Mouse (Mus musculus) heart, postnatal 36 days (tissue): ENCODE measurements at regions not wholly inside any gene's neighbourhood (a gene's known extent, or its start where the extent isn't known, plus 50 kb on each side); places are given as distances from the start of the nearest gene placed in this dataset.
A peak's percentile ranks its signal among the peaks of the same experiment; 100 is the strongest.

Source experiments
- DNase-seq, 2 experiments: peaks; one replicate each; pipeline ENCODE4 v3.0.0; 2021 to 2022
- intact Hi-C: fragments of 180-260 bp; cut with DNase I; formaldehyde crosslinking; loops from one replicate; pipeline ENCODE4 v1.15.1; 2025

DNA sequence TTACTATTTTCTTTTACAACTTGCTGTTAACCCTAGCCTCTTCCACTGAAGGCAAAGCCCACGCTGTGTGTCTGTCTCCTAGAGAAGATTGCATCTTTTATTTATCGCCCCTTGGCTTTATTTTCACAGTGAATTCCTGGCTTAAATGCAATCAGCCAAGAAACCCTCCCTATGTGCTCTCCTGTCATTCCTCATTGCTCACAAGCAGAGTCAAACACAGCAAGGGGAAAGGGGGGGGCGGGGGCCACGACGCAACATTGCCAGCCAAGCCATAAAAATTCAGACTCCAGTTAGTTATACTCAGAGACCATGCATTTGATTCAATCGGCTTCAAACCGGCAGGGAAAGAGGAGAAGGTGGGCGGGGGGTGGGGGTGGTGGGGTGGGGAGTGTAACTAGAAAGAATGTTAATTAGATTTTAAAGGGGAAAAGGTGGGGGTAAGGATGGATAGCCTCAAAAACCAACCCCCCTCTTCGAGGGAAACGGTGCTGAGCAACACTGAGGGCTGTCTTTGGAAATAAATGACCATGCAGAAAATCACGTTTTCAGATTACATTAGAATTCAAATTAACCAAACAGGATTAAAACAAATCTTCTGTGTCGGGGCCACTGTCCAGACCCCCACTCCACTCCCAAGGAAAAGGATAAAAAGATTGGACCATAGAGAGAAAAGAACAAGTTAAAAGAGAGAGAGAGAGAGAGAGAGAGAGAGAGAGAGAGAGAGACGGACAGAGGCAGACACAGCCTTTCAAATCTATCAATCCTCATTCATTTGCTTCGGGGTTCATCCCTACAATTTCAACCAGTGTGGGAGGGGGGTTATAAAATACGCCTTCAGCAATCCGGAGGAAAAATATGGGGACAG is 156.6 kb upstream of the Smim15 start:
- no peak for DNase-seq
- intact Hi-C loops = loop anchor here (2.0 to 5.0 kb wide), 3 partner anchors 135 to 425 kb away; no protein-coding TSS in a partner anchor

DNA sequence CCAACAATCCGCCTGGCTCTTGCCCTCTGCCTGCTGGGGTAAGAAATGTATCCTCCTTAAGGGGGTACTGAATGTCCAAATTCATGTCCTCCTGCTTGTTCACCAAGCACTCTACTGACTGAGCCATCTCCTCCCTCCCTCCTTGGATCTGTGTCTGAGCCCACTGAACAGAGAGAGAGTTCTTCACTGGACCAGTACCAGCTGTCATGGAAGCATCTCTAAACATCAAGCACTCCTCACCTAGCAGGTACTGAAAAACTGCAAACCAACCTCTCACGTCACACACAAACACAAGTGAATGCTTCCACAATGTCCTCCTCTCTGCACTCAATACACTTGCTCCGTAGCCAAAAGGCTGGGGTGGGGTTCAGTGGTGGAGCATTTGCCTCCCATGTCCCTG is 159.4 kb upstream of the Smim15 start:
- intact Hi-C loops = loop anchor here (5.0 kb wide), 2 partner anchors 273 to 423 kb away; no protein-coding TSS in a partner anchor
- DNase-seq = no peak

DNA sequence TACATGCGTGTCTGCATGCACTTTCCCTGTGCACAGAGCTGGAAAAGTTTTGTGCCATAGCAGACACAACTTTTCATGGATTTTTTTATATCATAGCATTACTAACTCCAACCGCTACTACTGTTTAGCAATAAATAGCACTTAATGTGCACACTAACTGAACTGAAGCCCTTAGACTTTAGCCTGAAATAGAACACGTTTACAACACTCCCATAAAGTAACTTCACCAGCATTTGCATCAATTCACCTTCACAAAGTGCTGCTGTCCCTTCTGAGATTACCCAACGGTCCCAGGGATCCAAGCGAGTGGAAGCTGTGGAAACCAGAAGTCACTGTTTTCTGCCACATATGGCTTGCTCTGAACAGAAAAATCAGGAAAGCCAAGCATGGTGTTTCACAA is 161.9 kb upstream of the Smim15 start:
- intact Hi-C loops = no loop called here
- no peak for DNase-seq

DNA sequence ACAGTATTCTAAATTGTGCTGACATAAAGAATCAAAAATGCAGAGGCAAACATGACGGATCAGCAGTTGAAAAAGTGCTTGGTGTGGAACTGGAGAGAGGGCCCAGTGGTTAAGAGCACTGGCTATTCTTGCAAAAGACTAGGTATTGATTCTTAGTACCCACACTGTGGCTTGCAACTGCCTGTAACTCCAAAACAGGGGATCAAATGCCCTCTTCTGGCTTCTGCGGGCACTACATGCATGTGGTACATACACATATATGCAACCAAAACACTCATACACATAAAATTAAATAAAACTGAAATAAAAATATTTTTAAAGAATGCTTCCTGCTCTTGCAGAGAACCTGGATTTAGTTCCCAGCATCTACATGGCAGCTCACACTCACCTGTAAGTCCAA is 163.7 kb upstream of the Smim15 start:
- intact Hi-C loops = no loop called here
- DNase-seq = no peak

DNA sequence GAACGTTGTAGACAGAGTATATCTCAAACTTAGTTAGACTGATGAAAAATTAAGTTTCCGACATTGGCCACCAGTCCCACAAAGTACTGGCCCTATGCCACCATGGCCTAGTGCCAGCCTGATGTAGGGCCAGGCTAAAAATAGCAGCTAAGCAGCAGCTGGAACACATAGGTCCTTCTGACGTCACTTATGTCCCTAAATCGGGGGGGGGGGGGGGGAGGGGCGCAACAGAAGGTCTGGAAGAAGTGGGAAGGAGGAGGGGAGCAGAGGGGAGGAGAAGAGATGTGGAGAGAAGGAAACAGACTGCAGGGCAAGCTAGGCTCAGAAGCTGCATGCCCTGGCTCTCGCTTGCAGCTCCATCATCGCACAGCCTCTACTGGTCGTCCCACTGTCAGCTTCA is 164.7 kb upstream of the Smim15 start:
- DNase-seq = peak; percentile 56 to 77
- intact Hi-C loops = no loop called here

DNA sequence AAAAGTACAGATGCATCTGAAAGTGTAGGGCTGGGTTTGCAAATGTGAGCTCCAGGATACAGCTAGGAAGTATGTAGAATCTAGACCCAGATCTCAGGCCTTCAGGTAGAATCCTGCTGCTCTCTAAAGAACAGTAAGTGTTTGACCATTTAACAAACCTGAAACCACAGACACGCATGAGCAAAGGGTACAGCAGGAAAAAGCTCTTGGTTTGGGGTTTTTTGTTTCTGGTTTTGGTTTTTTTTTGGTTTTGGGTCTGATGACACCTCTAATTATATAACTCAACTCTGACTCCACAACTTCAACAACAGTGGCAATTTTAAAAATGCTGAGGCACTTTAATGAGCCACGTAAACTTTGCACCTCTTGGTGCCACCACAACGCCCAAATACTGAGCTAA is 165.3 kb upstream of the Smim15 start:
- DNase-seq = no peak
- intact Hi-C loops = no loop called here

DNA sequence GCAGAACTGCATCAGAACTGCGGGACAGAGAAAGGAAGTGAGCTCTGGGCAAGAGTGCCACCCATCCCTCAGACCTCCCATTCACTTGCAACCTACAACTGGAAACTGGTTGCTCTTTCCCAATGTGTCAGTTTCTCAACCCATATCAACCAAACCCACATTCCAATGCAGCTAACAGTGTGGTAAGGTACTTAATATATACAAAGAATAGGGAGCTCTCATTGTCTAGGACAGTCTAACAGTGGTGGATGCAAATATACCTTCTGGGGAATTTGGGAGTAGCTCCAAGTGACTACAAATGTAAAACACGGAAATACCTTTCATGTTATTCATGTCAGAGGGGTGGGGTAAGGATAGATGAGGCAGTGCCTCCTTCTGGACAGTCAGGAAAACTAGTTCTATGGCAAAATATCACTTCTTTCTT is 171.0 kb upstream of the Smim15 start:
- no peak for DNase-seq
- intact Hi-C loops = no loop called here

DNA sequence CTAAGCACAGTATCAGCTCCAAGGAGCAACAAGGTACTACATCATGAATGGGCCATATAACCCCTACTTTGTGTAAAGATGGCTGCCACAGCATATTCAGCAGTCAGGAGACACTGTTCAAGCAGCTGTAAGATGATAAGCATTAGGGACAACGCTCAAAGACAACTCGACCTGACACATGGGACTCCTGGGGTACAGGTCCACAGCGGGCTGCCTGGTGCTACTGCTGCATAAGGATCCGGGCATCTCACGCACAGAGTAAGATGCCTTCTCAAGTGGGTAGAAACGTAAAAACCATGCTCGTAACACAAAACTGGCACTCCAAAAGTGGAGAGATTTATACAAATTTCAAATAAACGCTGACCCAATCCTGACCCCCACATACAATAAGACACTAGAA is 171.7 kb upstream of the Smim15 start:
- no peak for DNase-seq
- intact Hi-C loops = no loop called here

DNA sequence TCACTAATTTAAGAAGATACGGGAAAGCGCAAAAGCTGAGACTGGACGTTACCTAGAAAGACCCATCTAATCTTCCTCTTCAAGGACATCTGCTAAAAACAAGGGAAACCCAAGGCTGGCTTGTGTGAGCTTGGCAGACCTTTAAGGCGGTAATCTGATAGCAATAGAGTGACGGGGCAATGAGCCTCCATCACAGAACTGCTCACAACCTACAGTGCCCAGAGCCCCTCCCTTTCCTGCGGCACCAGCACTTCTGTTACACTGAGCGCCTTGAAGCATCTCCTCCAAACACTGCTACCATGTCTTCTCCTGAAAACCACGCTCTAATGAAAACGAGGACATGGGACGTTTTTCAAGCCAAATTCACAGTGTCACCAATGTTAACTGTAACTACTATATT is 172.1 kb upstream of the Smim15 start:
- DNase-seq = no peak
- intact Hi-C loops = no loop called here

DNA sequence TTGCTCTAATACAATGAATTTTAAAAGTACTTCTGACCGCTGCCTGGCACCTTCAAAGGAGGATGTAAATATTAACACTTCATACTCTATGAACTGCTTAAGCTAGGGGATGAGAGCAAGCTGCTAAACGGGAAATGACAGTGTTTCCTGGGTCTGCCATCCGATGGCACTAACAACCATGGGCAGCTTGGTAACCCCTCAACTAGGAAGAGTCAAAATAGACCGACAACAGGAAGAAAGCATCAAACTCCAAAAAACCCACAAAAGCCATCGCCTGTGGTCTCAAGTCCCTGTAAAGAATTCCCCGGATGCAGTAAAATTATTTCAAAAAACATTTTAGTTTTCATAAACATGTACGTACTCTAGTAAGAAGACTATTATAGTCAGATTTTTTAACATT is 175.3 kb upstream of the Smim15 start:
- no peak for DNase-seq
- intact Hi-C loops = no loop called here

DNA sequence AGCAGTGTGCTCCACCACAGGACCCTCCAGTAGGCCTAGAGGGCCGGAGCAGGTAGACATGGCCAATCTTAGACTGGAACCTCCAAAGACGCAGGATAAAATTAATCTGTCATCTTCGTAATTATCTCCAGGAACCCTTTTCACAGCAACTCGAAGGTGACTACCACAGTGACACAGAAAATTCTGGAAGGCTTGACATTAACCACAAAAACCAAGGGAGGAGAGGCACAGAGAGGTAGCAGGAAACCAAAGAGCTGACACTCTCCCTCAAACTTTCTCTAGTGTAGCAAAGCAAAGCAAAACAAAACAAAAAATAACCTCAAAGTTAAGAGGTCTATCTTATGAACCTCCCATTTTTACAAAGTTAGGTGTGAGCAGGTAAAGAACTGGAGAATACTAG is 177.4 kb upstream of the Smim15 start:
- intact Hi-C loops = no loop called here
- no peak for DNase-seq

DNA sequence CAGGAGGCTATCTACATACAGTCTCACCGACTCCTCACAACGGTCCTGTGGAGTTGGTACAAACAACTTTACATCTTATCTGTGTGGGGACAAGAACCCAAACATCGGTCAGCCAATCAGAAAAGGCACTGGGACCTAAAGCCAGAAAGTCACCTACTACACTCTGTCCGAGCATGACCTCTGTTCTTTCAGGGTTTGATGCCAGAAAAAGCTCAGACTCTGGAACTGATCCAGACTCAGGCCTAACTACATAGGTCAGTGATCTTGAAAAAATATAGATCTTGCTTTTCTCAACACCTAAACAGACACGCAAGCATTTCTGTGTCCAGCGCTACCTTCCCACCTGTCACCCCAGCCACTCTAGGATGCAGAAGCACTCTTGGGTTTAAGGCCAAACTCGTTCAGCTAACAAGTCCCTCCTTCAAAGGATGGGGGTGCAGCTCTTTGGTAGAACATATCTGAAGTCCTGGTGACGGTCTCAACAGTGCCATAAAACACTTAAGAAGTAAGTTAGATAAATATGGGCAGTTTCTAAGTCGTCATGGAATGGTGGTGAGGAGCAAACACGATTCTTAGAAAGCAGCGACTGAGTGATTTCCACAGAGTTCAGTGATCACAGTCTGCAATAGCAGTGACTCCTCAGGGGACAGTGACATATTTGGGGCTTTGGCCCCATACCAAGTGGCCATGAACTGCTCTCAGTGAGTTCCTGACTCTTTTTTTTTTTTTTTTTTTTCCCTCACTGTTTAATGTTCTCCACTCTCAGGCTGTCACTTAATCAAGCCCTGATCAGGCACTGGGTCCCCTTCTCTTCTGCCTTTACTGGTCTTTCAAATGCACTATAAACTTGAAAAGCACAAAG is 181.2 kb upstream of the Smim15 start:
- intact Hi-C loops = no loop called here
- DNase-seq = no peak

DNA sequence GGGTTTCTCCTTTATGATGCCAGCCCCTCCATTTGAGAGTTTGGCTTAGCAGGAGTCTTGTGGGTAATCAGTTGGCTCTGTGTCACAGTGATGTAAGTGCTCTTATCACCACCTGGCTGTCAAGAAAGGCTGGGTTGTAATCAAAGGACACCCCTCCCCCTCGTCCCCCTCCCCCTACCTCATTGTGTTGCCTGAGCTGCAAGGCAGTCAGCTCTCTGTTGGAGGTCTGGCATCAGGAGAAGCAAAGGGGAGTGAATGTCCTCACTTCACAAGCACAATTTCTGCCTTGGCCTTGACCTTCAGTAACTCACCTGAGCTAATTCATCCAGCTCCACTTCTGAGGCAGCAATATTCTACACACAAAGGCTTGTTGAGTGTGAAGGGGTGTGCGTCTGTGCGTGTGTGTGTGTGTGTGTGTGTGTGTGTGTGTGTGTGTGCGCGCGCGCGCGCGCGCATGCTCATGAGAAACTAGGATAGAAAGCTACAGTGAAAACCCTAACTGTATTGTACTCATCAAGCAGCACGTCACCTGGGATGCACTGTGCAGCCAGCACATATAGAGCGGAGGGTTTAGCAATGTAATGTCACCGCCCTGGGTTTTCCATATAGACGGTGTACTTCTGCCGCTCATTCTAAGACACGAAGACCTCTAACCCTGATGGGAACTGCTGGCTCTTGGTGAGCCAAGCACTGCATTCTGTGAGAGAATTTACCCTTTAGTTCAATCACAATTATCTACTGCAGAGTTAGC is 182.7 kb upstream of the Smim15 start:
- no peak for DNase-seq
- intact Hi-C loops = no loop called here

DNA sequence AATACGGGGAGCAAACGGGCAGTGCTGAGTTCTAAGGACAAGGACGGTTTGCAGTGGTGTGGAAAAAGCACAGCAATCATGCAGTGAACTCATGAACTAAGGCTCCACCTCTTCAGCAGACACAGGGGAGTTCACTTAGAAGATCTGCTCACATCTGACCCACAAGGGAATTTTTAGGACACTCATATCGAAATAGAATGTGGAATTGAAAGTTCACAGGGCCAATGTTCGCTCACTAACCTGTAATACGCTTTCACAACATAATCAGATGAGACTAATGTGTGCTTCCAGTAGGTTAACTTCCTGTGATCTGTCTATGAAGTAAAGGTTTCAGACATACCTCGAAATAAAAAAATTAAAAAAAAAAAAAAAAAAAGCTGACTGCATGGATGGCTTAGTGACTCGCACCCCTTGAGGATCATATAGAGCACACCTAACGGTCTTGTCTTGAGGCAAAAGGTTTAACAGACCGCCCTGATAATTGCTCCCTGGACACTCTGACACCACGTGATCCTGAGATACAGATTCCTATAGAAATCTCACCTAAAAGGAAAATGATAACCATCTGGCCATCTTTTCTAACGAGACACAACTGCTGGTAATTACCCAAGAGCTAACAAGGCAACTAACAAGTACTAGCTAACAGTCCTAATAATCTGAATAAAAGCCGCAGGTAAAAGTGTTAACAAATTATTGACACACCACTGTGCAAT is 187.0 kb upstream of the Smim15 start:
- no peak for DNase-seq
- intact Hi-C loops = no loop called here

DNA sequence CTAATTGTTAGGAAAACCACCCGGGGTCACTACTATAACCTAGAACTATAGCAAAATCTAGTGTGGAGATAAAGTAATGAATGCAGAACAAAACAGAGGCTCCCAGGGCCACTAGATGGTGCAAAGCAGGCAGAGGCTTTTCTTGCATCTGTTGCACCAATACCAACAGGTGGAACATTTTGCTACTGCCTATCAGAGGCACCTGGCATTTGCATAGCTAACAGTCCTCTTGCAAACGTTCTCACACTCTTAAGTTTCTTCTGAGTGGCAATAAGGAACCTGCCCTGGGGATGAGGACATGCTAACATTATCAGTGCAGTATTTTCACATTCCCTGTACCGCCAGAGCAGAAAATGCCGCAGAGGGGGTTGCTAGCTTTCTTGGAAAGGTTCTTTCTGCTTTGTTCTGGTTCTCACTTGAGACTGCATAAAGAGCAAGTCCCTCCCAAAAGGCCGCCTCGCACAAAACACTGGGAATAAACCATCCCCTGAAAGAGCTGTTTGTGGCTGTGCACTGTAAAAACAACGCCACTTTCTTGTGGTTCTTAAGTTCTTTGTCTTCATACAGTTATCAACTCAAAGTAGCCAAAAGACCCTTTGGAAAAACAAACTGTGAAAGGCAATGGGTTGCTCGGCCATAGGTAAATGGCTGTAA is 193.2 kb upstream of the Smim15 start:
- DNase-seq = no peak
- intact Hi-C loops = no loop called here

DNA sequence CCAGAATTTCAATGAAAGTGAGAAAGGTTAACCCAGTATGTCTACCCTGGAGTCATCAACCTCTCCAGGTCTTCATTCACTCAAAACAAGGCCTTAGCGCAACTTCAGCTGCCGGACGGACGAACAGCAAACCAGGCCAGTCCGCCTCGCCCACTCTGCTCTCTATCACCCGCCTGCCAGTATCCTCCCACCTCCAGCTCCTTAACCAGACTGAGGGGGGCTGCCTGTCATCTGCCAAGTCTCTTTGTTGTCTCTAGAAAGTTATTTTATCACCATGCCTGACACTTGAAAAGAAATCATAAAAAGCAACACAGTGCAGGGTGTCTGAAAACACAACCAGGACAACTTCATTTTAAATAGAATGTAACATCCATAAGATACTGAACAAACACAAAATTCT is 195.4 kb upstream of the Smim15 start:
- intact Hi-C loops = no loop called here
- no peak for DNase-seq

DNA sequence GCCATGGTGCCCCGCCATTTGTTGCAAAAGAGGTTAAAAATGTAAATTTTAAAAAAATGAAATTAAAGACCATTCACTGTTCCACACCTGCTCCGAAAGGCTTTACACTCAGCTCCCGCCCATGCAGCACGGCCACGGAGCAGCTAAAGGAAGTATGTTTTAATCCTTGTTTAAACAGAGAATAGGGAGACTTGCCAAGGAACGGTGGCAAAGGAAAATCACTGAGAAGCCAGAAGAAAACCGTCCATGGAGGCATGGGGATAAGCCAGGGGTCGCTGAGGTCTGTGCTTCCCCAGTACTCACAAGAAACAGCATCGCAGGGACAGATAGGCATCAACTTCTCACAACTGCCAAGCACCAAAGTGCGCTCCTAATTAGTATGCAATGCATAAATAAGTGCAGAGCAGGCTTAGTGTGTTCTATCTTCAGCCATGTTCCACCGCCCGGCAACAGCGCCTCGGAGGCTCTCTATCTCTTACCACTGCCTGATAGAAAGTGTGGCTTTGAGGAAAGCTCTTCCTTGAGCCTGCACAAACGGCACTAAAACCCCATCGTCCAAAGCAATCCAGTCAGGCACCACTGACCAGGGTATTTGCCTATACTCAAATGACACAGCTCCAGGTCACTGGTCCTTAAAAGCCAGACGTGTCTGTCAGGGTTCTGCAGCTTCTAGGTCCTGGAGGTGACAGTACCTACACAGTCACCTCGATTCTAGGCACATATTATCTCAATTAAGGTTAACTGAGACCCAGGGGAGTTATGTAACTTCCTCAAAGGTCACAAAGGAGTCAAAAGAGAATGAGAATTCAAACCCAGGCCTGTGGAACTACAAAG is 196.8 kb upstream of the Smim15 start:
- no peak for DNase-seq

DNA sequence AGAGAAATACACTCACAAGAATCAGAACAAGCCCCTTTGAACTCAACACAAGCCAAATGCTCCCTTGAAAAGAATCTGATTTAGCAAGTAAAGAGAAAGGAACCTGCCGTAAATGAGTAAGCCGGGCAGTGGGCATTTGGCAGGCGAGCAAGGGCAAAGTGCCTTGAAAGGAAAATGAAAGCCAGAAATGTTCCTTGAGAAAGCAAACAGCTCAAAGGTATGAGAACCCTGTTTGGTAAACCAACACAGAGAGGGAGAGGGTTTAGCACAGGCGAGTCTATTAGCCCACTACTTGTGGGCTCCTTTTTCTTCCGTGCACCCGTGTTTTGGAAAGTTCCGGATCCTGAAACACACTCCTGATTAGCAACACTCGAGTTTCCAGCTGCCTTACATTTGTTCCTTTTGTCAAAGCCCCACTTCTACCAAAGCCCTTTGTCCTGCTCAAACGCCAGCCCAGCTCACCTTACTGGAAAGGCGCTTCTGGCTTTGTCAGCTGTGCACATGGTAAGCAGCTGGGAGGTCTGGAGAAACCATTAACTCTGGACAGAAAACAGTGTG is 197.5 kb upstream of the Smim15 start:
- intact Hi-C loops = no loop called here
- DNase-seq = no peak

More for the DNA sequence above, 196.8 kb upstream of the Smim15 start:
- intact Hi-C loops = no loop called here

DNA sequence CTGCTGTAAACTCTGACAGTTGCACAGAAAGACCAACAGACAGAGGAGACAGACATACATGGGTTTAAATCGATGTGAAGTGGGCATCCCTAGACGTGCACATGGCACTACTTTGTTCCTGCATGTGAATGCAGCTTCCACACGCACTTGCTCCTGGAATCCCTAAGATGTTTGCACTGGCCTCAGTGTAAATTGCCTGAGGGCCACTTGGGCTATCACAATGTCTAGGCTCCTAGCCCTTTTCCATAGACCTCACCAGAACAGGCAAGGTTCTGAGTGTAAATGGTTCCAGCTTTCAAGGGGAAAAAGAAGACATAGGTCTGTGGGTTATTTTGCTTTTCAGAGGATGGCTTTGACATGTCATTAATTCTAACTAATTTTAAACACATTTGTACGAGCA is 198.4 kb upstream of the Smim15 start:
- DNase-seq = no peak
- intact Hi-C loops = no loop called here
